Mouse (Mus musculus) fibroblast of lung, adult 2 months (primary cell): Measurements from ENCODE around the gene Them7.

Experiments used
- DNase-seq: peaks from one replicate; pipeline ENCODE4 v3.0.0-alpha.2; 2011; ENCODE audit warnings: low read depth

Gene Them7

GRCm38 (mm10) chr2:105224134-105224986 is at the start of gene Them7:
Gene Them7, plus strand, starts transcription at chr2:105224320.
- DNase-seq = no peak

- no peak for DNase-seq
These were observed 45.2 kb upstream of the Them7 start for GRCm38 (mm10) chr2:105178871-105179270.

GRCm38 (mm10) chr2:105182501-105182900 is 41.6 kb upstream of the Them7 start:
- DNase-seq = no peak

GRCm38 (mm10) chr2:105185140-105185539 is 39.0 kb upstream of the Them7 start:
- DNase-seq = no peak

DNA sequence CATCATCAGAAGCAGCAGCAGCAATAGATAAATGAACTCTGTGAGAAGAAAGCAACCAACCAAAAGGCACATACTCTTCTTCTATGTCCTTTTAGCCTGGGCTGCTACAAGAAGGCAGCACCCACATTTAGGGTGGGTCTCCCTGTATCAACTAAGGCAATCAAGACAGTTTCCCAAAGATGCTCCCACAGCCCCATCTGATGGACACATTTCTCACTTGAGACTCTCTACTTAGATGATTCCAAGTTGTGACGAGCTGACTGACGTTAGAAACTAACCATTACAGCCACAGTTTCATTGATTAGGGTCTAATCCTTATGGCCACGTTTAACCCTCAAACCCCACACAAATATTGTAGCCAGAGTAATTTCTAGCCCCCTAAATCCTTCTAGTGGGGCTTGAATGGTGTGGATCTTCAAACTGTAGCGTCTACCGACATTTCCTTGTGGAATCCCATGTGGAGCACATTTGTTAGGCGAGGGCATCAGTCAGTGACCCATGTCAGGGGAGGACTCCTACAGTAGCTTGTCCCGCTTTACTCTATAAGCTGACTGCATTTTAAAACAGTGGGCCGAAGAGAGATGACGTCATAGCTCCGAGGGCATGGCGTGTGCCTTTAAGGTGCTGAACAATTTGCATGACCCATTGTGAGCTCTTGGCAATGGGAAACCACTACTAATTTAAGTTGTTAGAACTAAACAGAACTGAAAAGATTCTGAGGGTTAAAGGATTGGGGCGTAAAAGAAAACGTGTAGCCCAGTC is 38.2 kb upstream of the Them7 start:
- DNase-seq = no peak

- DNase-seq = no peak
These were observed 37.5 kb upstream of the Them7 start for GRCm38 (mm10) chr2:105186591-105186990.

GRCm38 (mm10) chr2:105188182-105188581 is 35.9 kb upstream of the Them7 start:
- DNase-seq = no peak

GRCm38 (mm10) chr2:105189352-105189751 is 34.8 kb upstream of the Them7 start:
- DNase-seq = no peak

- DNase-seq = no peak
These were observed 24.0 kb upstream of the Them7 start for GRCm38 (mm10) chr2:105200152-105200551.

DNA sequence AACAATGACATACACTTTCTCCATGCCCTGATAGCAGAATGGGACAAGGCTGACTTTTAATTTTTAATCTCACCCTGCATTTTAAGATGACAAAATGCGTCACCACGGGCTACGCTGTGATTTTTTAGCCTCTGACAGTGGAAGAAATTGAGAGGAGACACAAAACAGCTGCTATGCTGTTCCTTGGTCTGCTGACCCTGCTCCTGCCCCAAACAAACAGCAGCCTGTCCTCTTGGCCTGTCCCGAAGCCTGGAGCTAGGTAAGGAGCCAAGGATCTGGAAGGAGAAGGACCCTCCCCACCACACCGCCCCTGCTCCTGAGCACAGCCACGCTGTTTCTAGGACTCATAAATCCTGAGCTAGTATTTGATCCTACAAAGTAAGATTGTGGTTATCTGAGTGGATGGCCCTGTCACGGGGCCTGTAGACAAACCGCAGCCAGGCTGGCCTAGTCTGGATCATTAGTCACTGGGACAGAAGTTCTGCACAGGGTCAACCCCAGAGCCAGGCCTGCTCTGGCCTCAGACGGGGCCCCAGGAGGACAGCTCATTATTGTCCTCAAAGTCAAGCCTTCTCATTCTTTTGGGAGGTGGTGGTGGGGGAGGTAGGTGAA is 17.5 kb upstream of the Them7 start:
- DNase-seq = no peak

DNA sequence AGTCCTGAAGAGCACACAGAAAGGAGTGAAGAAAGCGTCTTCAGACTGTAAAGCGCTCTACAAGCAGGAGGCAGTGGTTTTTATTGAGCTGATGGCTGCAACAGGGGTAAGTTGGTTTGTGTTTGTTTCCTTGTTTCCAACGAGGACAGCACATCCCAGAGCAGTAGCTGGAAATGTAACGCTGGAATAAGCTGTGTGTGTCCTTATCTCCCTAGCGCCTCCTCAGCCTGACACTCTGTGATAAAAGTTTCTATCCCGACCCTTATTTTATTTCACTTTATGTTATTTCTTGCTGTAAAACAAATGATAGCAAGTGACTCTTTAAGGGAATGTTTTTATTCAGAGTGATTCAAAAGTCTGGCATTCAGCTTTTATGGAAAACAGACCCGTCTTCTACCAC is 11.3 kb upstream of the Them7 start:
- no peak for DNase-seq

GRCm38 (mm10) chr2:105215914-105216313 is 8.2 kb upstream of the Them7 start:
- no peak for DNase-seq

DNA sequence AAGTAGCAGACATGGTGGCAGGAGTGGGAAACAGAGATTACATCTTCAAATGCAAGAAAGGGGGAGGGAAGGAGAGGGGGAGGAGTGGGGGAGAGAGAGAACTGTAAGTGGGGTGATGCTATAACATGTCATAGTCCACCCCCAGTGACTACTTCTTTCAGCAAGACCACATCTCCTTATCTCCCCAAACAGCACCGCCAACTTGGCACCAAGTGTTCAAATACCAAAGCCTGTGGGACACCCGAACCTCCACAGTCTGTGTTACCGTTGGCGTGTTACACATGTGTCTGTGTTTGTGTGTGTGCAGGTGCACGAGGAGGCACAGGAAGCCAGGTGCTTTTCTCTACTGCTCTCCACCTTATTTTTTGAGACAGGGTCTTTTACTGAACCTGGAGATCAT is 4.9 kb upstream of the Them7 start:
- DNase-seq = no peak

DNA sequence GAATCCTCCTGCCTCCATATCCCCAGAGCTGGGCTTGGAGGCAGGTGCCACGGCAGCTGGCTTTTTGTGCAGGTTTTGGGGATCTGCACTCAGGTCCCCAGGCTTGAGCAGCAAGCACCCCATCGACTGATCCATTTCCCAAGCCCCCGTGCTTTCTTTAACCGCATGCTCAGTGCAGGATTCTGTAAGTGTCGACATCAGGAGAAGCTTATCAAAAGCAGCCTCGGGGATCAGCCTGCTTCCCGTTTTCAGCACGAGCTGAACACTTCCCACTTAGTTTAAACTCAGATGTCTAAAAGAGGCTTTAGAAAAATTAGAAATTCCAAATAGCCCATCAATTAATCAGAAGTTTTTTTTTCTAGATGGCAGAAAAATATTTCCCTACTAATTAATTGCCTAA is 4.5 kb upstream of the Them7 start:
- no peak for DNase-seq

DNA sequence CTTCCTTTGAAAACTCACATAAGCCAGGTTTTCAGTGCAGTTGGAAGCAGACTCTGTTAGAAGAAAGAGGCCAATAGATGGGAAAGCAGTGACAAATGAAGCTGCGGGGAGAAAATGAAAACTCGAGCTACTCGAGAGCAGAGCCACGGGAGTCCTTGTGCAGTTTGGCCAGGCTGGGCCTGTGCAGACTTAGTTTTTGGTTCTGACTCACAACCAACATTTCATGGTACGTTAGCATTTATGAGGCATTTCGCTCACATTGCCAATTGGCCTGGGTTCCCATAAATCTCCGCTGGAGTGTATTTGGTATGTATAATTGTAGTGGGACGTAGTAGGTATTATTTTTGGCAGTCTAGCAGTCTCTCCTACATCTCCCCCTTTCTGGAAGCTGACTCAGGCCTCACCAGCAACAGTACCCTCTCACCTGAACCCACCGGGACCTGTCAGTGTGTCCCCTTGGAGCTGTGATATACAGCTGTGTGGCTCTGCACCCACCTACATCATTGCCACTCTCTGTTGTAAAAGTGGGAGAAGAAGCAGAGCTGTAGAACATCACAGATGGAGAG is 3.3 kb upstream of the Them7 start:
- DNase-seq = peak; percentile 6

GRCm38 (mm10) chr2:105223606-105224005 is 514 bp upstream of the Them7 start:
- no peak for DNase-seq

DNA sequence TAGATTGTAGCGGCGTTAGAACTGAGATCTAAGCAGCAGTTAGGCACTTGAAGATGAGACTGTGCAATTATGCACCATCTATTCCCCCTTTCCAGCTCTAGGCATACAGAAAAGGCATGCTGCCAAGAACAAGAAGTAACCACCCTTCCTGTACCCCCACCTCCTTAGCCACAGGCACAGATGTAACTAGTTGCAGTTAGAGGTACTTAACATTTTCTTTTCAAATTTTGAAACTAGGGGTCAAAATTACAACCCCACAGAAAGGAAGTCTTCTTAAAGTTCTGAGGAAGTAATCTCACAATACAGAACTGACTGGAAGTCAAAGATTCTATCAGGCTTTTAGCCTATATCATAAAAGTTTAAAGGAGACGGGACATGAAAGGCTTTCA is 861 bp downstream of the Them7 start:
- DNase-seq = no peak

DNA sequence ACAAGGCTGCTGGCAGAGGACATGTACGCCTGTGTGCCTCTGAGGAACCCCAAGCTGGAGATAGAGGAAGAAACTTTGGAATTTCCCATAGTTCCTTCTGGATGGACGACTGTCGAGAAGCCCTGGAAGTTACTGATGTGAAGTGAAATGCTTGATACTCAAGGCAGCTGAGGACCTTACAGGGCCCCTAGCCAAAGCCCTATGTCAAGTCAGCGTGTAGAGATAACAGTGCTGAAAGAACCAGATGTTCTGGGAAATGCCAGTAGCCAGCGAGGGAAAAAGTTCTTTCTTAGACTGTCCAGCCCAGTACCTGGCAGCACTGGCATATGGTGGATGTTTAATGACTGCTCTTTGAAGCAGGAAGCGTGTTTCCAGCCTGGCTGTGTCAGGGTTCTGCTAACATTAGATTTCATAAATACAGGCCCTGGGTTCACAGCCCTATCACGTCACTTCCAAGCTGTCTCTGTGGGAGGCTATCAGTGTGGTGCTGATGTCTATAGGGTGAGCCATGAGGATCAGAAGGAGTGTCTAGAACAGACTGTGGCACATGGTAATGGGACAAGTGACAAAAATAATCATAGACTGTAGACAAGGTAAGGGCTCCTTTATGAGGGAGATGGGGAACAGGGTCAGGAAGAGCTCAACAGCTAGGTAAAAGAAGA is 2.3 kb downstream of the Them7 start:
- DNase-seq = no peak

GRCm38 (mm10) chr2:105228416-105228815 is 4.3 kb downstream of the Them7 start:
- no peak for DNase-seq

DNA sequence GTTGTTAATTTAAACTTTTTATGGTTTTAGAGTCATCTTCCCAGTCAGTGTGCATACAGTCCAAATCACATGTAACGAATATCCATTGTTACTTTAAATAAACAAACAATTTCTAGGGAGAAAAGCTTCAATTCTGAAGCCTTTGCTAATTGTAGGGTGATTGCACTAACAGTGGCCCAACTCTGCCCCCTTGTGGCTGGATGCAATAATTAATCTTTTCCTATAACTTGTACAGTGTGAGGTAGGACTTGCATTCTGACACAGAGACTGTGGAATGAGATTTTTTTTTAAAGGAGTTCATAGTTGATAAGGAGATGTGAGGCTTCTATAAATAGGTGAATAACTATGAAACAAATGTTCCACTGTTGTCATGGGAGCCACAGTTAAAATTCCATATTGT is 6.2 kb downstream of the Them7 start:
- peak; percentile 18 for DNase-seq

GRCm38 (mm10) chr2:105232386-105232785 is 8.3 kb downstream of the Them7 start:
- DNase-seq = no peak

DNA sequence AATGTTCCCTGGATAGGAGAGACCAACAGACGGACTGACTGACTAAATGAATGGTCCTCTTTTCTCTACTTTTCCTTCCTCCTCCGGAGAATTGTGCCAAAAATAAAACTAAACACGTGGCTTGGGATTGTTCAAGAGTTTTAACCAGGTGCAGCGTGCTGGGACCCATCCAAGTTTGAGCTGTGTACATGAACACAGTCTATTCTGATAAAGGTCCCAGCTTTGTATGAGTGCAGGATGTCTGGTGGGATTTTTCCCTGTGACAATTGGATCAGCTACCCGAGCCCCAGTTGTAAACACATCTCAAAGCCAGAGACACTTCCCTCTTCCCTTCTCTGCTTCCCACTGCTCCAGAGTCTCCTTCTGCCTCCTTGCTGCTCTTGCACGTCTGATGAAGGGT is 10.2 kb downstream of the Them7 start:
- DNase-seq = no peak
